Mouse (Mus musculus) left cerebral cortex, postnatal 25 days (tissue): Measurements from ENCODE around the gene Prkcd. TPM values are rescaled to one million over a fixed set of nuclear protein-coding genes. Genes with fewer than 3 reads are reported as not detected.

Experiments
- DNase-seq, 2 experiments: peaks; one replicate each; pipeline ENCODE4 v3.0.0; 2022; ENCODE audit warnings: low spot score in 2 of 2, mixed read lengths in 1 of 2
- intact Hi-C: fragments of 180-260 bp; cut with DNase I; formaldehyde crosslinking; loops from one replicate; pipeline ENCODE4 v1.15.1; 2025
- total RNA-seq, 2 experiments: library from RNA; stranded (reverse); gene quantifications; 2 replicates each; pipeline ENCODE4 v1.2.3; 2021

The Prkcd gene
- total RNA-seq, 2 experiments from 2014 or later = 12.4 to 15.2 TPM

- DNase-seq = peak; percentile 33 to 59
- intact Hi-C loops = loop anchor here (2.0 kb wide), 1 partner anchor 18 kb away; no protein-coding TSS in a partner anchor
These were observed 13.5 kb downstream of the Prkcd start for GRCm38 (mm10) chr14:30612523-30612922.

GRCm38 (mm10) chr14:30610940-30611339 lies 15.1 kb downstream of the Prkcd start:
- intact Hi-C loops = no loop called here

GRCm38 (mm10) chr14:30610304-30610703 lies 15.7 kb downstream of the Prkcd start:
- no peak for DNase-seq
- intact Hi-C loops = no loop called here

More at GRCm38 (mm10) chr14:30610940-30611339, 15.1 kb downstream of the Prkcd start:
- DNase-seq = no peak

- intact Hi-C loops = no loop called here
- DNase-seq = no peak
These were observed 16.5 kb downstream of the Prkcd start for GRCm38 (mm10) chr14:30609499-30609898.

- intact Hi-C loops = no loop called here
These were observed 17.8 kb downstream of the Prkcd start for GRCm38 (mm10) chr14:30608176-30608575.

GRCm38 (mm10) chr14:30607696-30608095 lies 18.3 kb downstream of the Prkcd start:
- intact Hi-C loops = no loop called here

More at GRCm38 (mm10) chr14:30608176-30608575, 17.8 kb downstream of the Prkcd start:
- no peak for DNase-seq

GRCm38 (mm10) chr14:30606817-30607216 lies 19.2 kb downstream of the Prkcd start:
- intact Hi-C loops = no loop called here
- no peak for DNase-seq

More at GRCm38 (mm10) chr14:30607696-30608095, 18.3 kb downstream of the Prkcd start:
- no peak for DNase-seq

GRCm38 (mm10) chr14:30597142-30597541 lies 28.9 kb downstream of the Prkcd start:
- DNase-seq = no peak
- intact Hi-C loops = no loop called here

- intact Hi-C loops = no loop called here
- DNase-seq = no peak
These were observed 29.6 kb downstream of the Prkcd start for GRCm38 (mm10) chr14:30596407-30596806.

GRCm38 (mm10) chr14:30595576-30596313 lies 30.3 kb downstream of the Prkcd start:
- intact Hi-C loops = loop anchor here (2.0 kb wide), 1 partner anchor 17 kb away; no protein-coding TSS in a partner anchor
- DNase-seq = peak in 1 of 2 experiments; percentile 32

- peak; percentile 21 to 43 for DNase-seq
- intact Hi-C loops = loop anchor here (2.0 to 5.0 kb wide), 2 partner anchors 19 to 58 kb away; partner anchors contain the start of gene Rft1
These were observed 31.8 kb downstream of the Prkcd start for GRCm38 (mm10) chr14:30594092-30594695.

GRCm38 (mm10) chr14:30593279-30594091 lies 32.5 kb downstream of the Prkcd start:
- intact Hi-C loops = loop anchor here (2.0 to 5.0 kb wide), 2 partner anchors 19 to 59 kb away; partner anchors contain the start of gene Rft1
- peak; percentile 44 to 64 for DNase-seq

GRCm38 (mm10) chr14:30591417-30591816 lies 34.6 kb downstream of the Prkcd start:
- peak; percentile 58 to 72 for DNase-seq
- intact Hi-C loops = loop anchor here (1.0 to 5.0 kb wide), 2 partner anchors 61 to 81 kb away; partner anchors contain the start of gene Rft1

- intact Hi-C loops = loop anchor here (1.0 to 5.0 kb wide), 2 partner anchors 61 to 81 kb away; partner anchors contain the start of gene Rft1
- no peak for DNase-seq
These were observed 35.1 kb downstream of the Prkcd start for GRCm38 (mm10) chr14:30590918-30591317.

- intact Hi-C loops = loop anchor here (5.0 kb wide), 1 partner anchor 62 kb away; the partner anchor contains the start of gene Rft1
- DNase-seq = no peak
These were observed 35.9 kb downstream of the Prkcd start for GRCm38 (mm10) chr14:30590041-30590645.

GRCm38 (mm10) chr14:30586780-30587461 lies 39.1 kb downstream of the Prkcd start:
- no peak for DNase-seq
- intact Hi-C loops = no loop called here

GRCm38 (mm10) chr14:30585323-30585722 lies 40.7 kb downstream of the Prkcd start:
- intact Hi-C loops = no loop called here
- no peak for DNase-seq

- intact Hi-C loops = no loop called here
These were observed 41.3 kb downstream of the Prkcd start for GRCm38 (mm10) chr14:30584497-30585251.

More at GRCm38 (mm10) chr14:30584497-30585251, 41.3 kb downstream of the Prkcd start:
- DNase-seq = no peak
